Mouse (Mus musculus) adrenal gland, adult 18-20 months (tissue): ENCODE data around the gene Upb1. TPM values are rescaled to one million over a fixed set of nuclear protein-coding genes. Genes with fewer than 3 reads are reported as not detected.

Experiments
- DNase-seq, 2 experiments: peaks; one replicate each; pipeline ENCODE4 v3.0.0; 2021 to 2022; ENCODE audit warnings: low spot score in 2 of 2
- total RNA-seq, 2 experiments: library from RNA; stranded (reverse); gene quantifications; 1 replicate in 1 of 2; 2 replicates in 1 of 2; pipeline ENCODE4 v1.2.3; 2021

Upb1 gene
- total RNA-seq, 2 experiments from 2014 or later, result 1.1 to 1.5 TPM

DNA sequence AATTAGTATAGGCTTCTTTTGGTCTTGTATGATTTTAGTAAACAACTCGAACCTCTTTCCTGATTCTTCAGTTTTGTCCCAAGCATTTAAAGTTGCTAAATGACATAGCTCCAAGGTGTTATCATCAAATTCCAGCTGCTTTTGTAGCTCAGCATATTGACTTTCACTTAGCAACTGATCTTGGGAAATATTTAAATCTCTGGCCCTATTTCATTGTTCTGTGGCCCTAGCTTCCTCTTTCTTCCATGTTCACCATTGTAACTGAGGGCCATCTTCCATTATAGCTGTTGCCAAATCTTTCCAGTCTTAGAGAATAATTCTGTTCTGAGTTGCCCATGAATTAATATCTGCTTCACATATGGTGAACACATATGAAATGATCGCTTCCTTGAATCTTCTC lies 89.8 kb downstream of the Upb1 start:
- no peak for DNase-seq

Other genes with a start within 250 kb of the Upb1 start
- 10 to 100 TPM; 51.8 to 56.0 TPM for gene Specc1l, start 189.0 kb upstream of the Upb1 start, total RNA-seq
- gene Adora2a, start 84.2 kb upstream of the Upb1 start, total RNA-seq, result 1 to 10 TPM; 1.8 to 4.3 TPM
- 10 to 100 TPM; 86.1 to 87.1 TPM for gene Snrpd3, start 116.4 kb downstream of the Upb1 start, total RNA-seq
- gene Gucd1, start 116.9 kb downstream of the Upb1 start, total RNA-seq, result 10 to 100 TPM; 28.7 to 39.0 TPM
- under 1 TPM; 0.32 to 0.40 TPM for gene Lrrc75b, start 159.2 kb downstream of the Upb1 start, total RNA-seq
- gene Ggt1, start 160.5 kb downstream of the Upb1 start, total RNA-seq, result 1 to 10 TPM in 1 of 2 experiments, not detected in 1; 1.2 TPM
- 1 to 10 TPM; 3.7 to 5.2 TPM for gene Ggt5, start 188.2 kb downstream of the Upb1 start, total RNA-seq
- 10 to 100 TPM; 10.4 to 10.7 TPM for gene Susd2, start 242.9 kb downstream of the Upb1 start, total RNA-seq